Mouse (Mus musculus): Measurements from ENCODE around the gene Calhm6. TPM values are rescaled to one million over a fixed set of nuclear protein-coding genes. Genes with fewer than 3 reads are reported as not detected.

Calhm6 gene
- polyA plus RNA-seq, 1 experiment from 2014 or later: 0.75 TPM

GRCm38 (mm10) chr10:34150454-34150853 is 22.7 kb upstream of the Calhm6 start:
- Histone ChIP-seq H3K27ac (ENCODE audit: low read depth, low read length) (no peak overlapping the region), H3K4me1 (ENCODE audit: control insufficient read depth, insufficient read depth, low read length) (no peaks in the 10 kb centered on the region), H3K9ac (replicated peaks; ENCODE audit: low read depth, low read length) (no peak overlapping the region), H3K9me3 (ENCODE audit: control insufficient read depth, low read length) (no peaks in the 10 kb centered on the region), H3K36me3 (ENCODE audit: control insufficient read depth, insufficient read depth, low read length) (no peaks in the 10 kb centered on the region), H3K27me3 (ENCODE audit: control insufficient read depth, insufficient read depth, low read length) (no peaks in the 10 kb centered on the region), H3K4me3 (ENCODE audit: low read depth, low read length) (no peak overlapping the region), H3K4me2 (ENCODE audit: low read depth, low read length) (no peak overlapping the region)
- 34% methylated on average over 6 of the region's 6 CpGs for WGBS
- no peak for ATAC-seq (ENCODE audit: low read depth)

GRCm38 (mm10) chr10:34149772-34150171 is 22.0 kb upstream of the Calhm6 start:
- Histone ChIP-seq H3K4me1 (ENCODE audit: control insufficient read depth, insufficient read depth, low read length) (no peaks in the 10 kb centered on the region), H3K9me3 (ENCODE audit: control insufficient read depth, low read length) (no peaks in the 10 kb centered on the region), H3K27me3 (ENCODE audit: control insufficient read depth, insufficient read depth, low read length) (no peaks in the 10 kb centered on the region), H3K36me3 (ENCODE audit: control insufficient read depth, insufficient read depth, low read length) (no peaks in the 10 kb centered on the region), H3K9ac (replicated peaks; ENCODE audit: low read depth, low read length) (no peak overlapping the region), H3K4me3 (ENCODE audit: low read depth, low read length) (no peak overlapping the region), H3K4me2 (ENCODE audit: low read depth, low read length) (no peak overlapping the region), H3K27ac (ENCODE audit: low read depth, low read length) (no peak overlapping the region)
- 81% methylated on average over 3 of the region's 3 CpGs for WGBS
- ATAC-seq (ENCODE audit: low read depth): no peak

DNA sequence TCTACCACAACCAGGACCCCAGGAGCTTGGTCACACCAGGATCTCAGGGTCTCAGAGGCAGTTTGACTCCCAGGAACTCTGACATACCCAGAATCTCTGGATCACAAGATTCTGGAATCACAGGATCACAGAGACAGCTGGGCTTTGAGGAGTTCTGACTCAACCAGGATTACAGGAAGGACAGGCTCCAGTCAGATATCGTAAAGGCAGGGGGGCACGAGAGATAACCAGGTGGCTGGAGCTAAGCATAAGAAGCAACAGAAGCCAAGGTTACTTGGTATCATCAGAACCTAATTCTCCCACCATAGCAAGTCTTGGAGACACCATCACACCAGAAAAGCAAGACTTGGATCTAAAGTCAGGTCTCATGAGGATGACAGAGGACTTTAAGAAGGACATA is 13.9 kb upstream of the Calhm6 start:
- no peak overlapping the region for H3K27ac ChIP-seq (ENCODE audit: low read depth, low read length)
- 94% methylated on average over 2 of the region's 2 CpGs for WGBS
- H3K9ac ChIP-seq (replicated peaks; ENCODE audit: low read depth, low read length): no peak overlapping the region
- H3K4me2 ChIP-seq (ENCODE audit: low read depth, low read length): no peak overlapping the region
- H3K36me3 ChIP-seq (ENCODE audit: control insufficient read depth, insufficient read depth, low read length): no peaks in the 10 kb centered on the region
- no peaks in the 10 kb centered on the region for H3K9me3 ChIP-seq (ENCODE audit: control insufficient read depth, low read length)
- H3K4me3 ChIP-seq (ENCODE audit: low read depth, low read length): no peak overlapping the region
- H3K4me1 ChIP-seq (ENCODE audit: control insufficient read depth, insufficient read depth, low read length): no peaks in the 10 kb centered on the region
- H3K27me3 ChIP-seq (ENCODE audit: control insufficient read depth, insufficient read depth, low read length): no peaks in the 10 kb centered on the region
- no peak for ATAC-seq (ENCODE audit: low read depth)

GRCm38 (mm10) chr10:34139768-34140167 is 12.0 kb upstream of the Calhm6 start:
- Histone ChIP-seq H3K9me3 (ENCODE audit: control insufficient read depth, low read length) (no peaks in the 10 kb centered on the region), H3K9ac (replicated peaks; ENCODE audit: low read depth, low read length) (no peak overlapping the region), H3K4me3 (ENCODE audit: low read depth, low read length) (no peak overlapping the region), H3K27ac (ENCODE audit: low read depth, low read length) (no peak overlapping the region), H3K27me3 (ENCODE audit: control insufficient read depth, insufficient read depth, low read length) (no peaks in the 10 kb centered on the region), H3K4me2 (ENCODE audit: low read depth, low read length) (no peak overlapping the region), H3K4me1 (ENCODE audit: control insufficient read depth, insufficient read depth, low read length) (no peaks in the 10 kb centered on the region), H3K36me3 (ENCODE audit: control insufficient read depth, insufficient read depth, low read length) (no peaks in the 10 kb centered on the region)
- ATAC-seq (ENCODE audit: low read depth): no peak
- 72% methylated on average over 4 of the region's 4 CpGs for WGBS

DNA sequence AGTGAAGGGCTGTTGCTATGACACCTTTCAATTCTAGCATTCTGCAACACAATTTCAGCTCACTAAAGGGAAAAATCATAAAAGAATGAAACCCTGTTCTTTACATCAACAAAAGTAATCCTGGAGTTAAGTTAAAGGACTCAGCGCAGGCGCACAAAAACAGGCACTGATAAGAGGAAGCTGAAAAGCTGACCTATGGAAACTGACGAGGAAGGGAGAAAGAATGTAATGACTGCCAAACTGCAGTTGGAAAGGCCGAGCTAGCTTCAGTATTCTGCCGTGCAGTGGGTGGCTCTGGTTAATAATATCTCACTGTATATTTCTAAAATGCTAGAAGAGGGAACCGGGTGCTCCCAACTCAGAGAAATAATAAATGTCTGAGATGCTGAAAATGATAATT is 10.2 kb upstream of the Calhm6 start:
- 79% methylated on average over 6 of the region's 6 CpGs for WGBS
- no peak for ATAC-seq (ENCODE audit: low read depth)
- H3K4me3 ChIP-seq (ENCODE audit: low read depth, low read length): no peak overlapping the region

GRCm38 (mm10) chr10:34136432-34136831 is 8.6 kb upstream of the Calhm6 start:
- 29% methylated on average over 6 of the region's 6 CpGs for WGBS
- ATAC-seq (ENCODE audit: low read depth): no peak
- H3K9me3 ChIP-seq (ENCODE audit: control insufficient read depth, low read length): no peaks in the 10 kb centered on the region
- no peak overlapping the region for H3K27ac ChIP-seq (ENCODE audit: low read depth, low read length)
- no peak overlapping the region for H3K9ac ChIP-seq (replicated peaks; ENCODE audit: low read depth, low read length)
- no peaks in the 10 kb centered on the region for H3K4me1 ChIP-seq (ENCODE audit: control insufficient read depth, insufficient read depth, low read length)
- no peak overlapping the region for H3K4me2 ChIP-seq (ENCODE audit: low read depth, low read length)
- no peaks in the 10 kb centered on the region for H3K36me3 ChIP-seq (ENCODE audit: control insufficient read depth, insufficient read depth, low read length)
- no peaks in the 10 kb centered on the region for H3K27me3 ChIP-seq (ENCODE audit: control insufficient read depth, insufficient read depth, low read length)
- H3K4me3 ChIP-seq (ENCODE audit: low read depth, low read length): no peak overlapping the region

More for the DNA sequence above, 10.2 kb upstream of the Calhm6 start:
- H3K9me3 ChIP-seq (ENCODE audit: control insufficient read depth, low read length): no peaks in the 10 kb centered on the region
- H3K27ac ChIP-seq (ENCODE audit: low read depth, low read length): no peak overlapping the region
- H3K9ac ChIP-seq (replicated peaks; ENCODE audit: low read depth, low read length): no peak overlapping the region
- H3K4me1 ChIP-seq (ENCODE audit: control insufficient read depth, insufficient read depth, low read length): no peaks in the 10 kb centered on the region
- H3K4me2 ChIP-seq (ENCODE audit: low read depth, low read length): no peak overlapping the region
- no peaks in the 10 kb centered on the region for H3K27me3 ChIP-seq (ENCODE audit: control insufficient read depth, insufficient read depth, low read length)
- H3K36me3 ChIP-seq (ENCODE audit: control insufficient read depth, insufficient read depth, low read length): no peaks in the 10 kb centered on the region

DNA sequence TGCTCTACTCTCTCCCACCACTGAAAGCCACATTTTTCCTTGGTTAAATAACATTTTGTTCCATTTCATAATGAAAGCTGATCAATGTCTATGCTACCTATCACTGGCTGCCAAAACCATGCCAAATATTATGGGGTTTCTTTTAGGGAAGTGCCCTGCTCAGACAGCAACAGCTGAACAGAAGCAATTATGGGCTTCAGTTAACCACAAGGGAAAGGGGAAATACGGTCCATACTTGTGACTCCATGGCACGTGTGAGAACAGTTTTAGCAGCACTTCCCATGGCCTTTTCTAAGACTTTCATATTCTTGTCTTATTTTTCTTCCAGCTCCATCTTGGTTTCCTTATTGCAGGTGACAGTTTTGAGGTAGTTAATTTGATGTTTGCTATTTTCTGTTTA is 3.6 kb upstream of the Calhm6 start:
- H3K4me2 ChIP-seq (ENCODE audit: low read depth, low read length): no peak overlapping the region
- H3K4me1 ChIP-seq (ENCODE audit: control insufficient read depth, insufficient read depth, low read length): no peaks in the 10 kb centered on the region
- H3K9me3 ChIP-seq (ENCODE audit: control insufficient read depth, low read length): no peaks in the 10 kb centered on the region
- ATAC-seq (ENCODE audit: low read depth): no peak
- H3K9ac ChIP-seq (replicated peaks; ENCODE audit: low read depth, low read length): no peak overlapping the region
- no peak overlapping the region for H3K27ac ChIP-seq (ENCODE audit: low read depth, low read length)
- 79% methylated on average over 2 of the region's 2 CpGs for WGBS
- H3K27me3 ChIP-seq (ENCODE audit: control insufficient read depth, insufficient read depth, low read length): no peaks in the 10 kb centered on the region
- no peak overlapping the region for H3K4me3 ChIP-seq (ENCODE audit: low read depth, low read length)
- H3K36me3 ChIP-seq (ENCODE audit: control insufficient read depth, insufficient read depth, low read length): no peaks in the 10 kb centered on the region

- Histone ChIP-seq H3K27me3 (ENCODE audit: control insufficient read depth, insufficient read depth, low read length) (no peaks in the 10 kb centered on the region), H3K4me3 (ENCODE audit: low read depth, low read length) (no peak overlapping the region), H3K9me3 (ENCODE audit: control insufficient read depth, low read length) (no peaks in the 10 kb centered on the region), H3K9ac (replicated peaks; ENCODE audit: low read depth, low read length) (no peak overlapping the region), H3K27ac (ENCODE audit: low read depth, low read length) (no peak overlapping the region), H3K4me1 (ENCODE audit: control insufficient read depth, insufficient read depth, low read length) (no peaks in the 10 kb centered on the region), H3K4me2 (ENCODE audit: low read depth, low read length) (no peak overlapping the region), H3K36me3 (ENCODE audit: control insufficient read depth, insufficient read depth, low read length) (no peaks in the 10 kb centered on the region)
- no peak for ATAC-seq (ENCODE audit: low read depth)
- 86% methylated on average over 6 of the region's 6 CpGs for WGBS
These were observed 607 bp upstream of the Calhm6 start for GRCm38 (mm10) chr10:34128391-34128790.

DNA sequence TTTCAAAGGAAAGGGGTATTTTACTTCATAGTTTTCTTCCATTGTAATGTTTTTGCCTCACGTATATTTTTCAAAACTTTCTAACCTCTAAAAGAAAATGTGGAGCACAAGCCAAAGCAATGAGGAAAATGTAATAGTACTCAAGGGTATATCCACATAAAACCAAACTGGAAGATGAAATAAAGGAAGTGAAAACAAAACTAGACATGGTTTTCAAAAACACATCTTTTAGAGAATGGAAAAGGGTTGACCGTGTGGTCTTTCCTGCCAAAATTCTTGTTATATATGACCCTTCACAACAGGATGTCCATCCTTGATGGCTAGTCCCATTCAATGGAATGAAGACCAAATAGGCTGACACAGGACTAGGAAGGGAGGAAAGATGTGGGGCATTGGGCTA is 9.4 kb downstream of the Calhm6 start:
- Histone ChIP-seq H3K27ac (ENCODE audit: low read depth, low read length) (no peak overlapping the region), H3K4me2 (ENCODE audit: low read depth, low read length) (no peak overlapping the region), H3K9ac (replicated peaks; ENCODE audit: low read depth, low read length) (no peak overlapping the region), H3K4me3 (ENCODE audit: low read depth, low read length) (no peak overlapping the region), H3K36me3 (ENCODE audit: control insufficient read depth, insufficient read depth, low read length) (no peaks in the 10 kb centered on the region), H3K4me1 (ENCODE audit: control insufficient read depth, insufficient read depth, low read length) (no peaks in the 10 kb centered on the region), H3K9me3 (ENCODE audit: control insufficient read depth, low read length) (no peaks in the 10 kb centered on the region), H3K27me3 (ENCODE audit: control insufficient read depth, insufficient read depth, low read length) (no peaks in the 10 kb centered on the region)
- no peak for ATAC-seq (ENCODE audit: low read depth)
- 86% methylated on average over 2 of the region's 2 CpGs for WGBS

- Histone ChIP-seq H3K9me3 (ENCODE audit: control insufficient read depth, low read length) (no peaks in the 10 kb centered on the region), H3K27me3 (ENCODE audit: control insufficient read depth, insufficient read depth, low read length) (no peaks in the 10 kb centered on the region), H3K4me2 (ENCODE audit: low read depth, low read length) (no peak overlapping the region), H3K9ac (replicated peaks; ENCODE audit: low read depth, low read length) (no peak overlapping the region), H3K4me1 (ENCODE audit: control insufficient read depth, insufficient read depth, low read length) (no peaks in the 10 kb centered on the region), H3K36me3 (ENCODE audit: control insufficient read depth, insufficient read depth, low read length) (no peaks in the 10 kb centered on the region), H3K4me3 (ENCODE audit: low read depth, low read length) (no peak overlapping the region), H3K27ac (ENCODE audit: low read depth, low read length) (no peak overlapping the region)
- no peak for ATAC-seq (ENCODE audit: low read depth)
These were observed 10.0 kb downstream of the Calhm6 start for GRCm38 (mm10) chr10:34117770-34118169.

Measured in neural tube, embryonic 14.5 days (tissue).